Mouse (Mus musculus) cerebellum, adult 2 months (tissue): Measurements from ENCODE around the gene Fau. TPM values are rescaled to one million over a fixed set of nuclear protein-coding genes. Genes with fewer than 3 reads are reported as not detected.

Experiments used
- DNase-seq, 2 experiments: peaks; one replicate each; pipeline ENCODE4 v3.0.0; 2021
- H3K27ac ChIP-seq: fragments of 200-500 bp; 2 replicates; pipeline ENCODE4 v1.5.1; 2012; ENCODE audit warnings: low read length, control low read depth, inconsistent platforms; ENCODE audit not compliant: insufficient read depth
- H3K27me3 ChIP-seq: fragments of 200-500 bp; 2 replicates; pipeline ENCODE4 v1.6.1; 2012; ENCODE audit warnings: inconsistent platforms, mild to moderate bottlenecking, low read length, moderate library complexity; ENCODE audit not compliant: control insufficient read depth, insufficient read depth
- H3K4me1 ChIP-seq: fragments of 200-500 bp; 2 replicates; pipeline ENCODE4 v1.6.1; 2011; ENCODE audit warnings: low read length; ENCODE audit not compliant: control insufficient read depth, insufficient read depth
- H3K4me3 ChIP-seq: fragments of 200-500 bp; replicated peaks from 2 replicates; pipeline ENCODE3; 2011; ENCODE audit warnings: mild to moderate bottlenecking, low read depth, low read length, control low read depth; ENCODE audit not compliant: insufficient read depth
- CTCF ChIP-seq: fragments of 200-500 bp; IDR thresholded peaks from 2 replicates; pipeline ENCODE4 v1.5.1; 2011; ENCODE audit warnings: low read depth, mild to moderate bottlenecking, control low read depth, low read length, moderate library complexity, borderline replicate concordance; ENCODE audit not compliant: insufficient read depth
- POLR2A ChIP-seq: fragments of 200-500 bp; IDR thresholded peaks from 2 replicates; pipeline ENCODE4 v1.6.1; 2011; ENCODE audit warnings: low read length, control low read depth, borderline replicate concordance; ENCODE audit not compliant: insufficient read depth
- WGBS: fragments of 180-500 bp; shearing (Covaris S2); methylation state at CpG from one replicate; pipeline ENCODE4 v1.1.7; 2018; 5-methylcytosine and 5-hydroxymethylcytosine counted together
- polyA plus RNA-seq: library from polyadenylated mRNA; depleted of rRNA; stranded (reverse); fragments of >200 nt; gene quantifications from 2 replicates; pipeline ENCODE4 v1.2.3, GENCODE M21; 2012

Gene Fau
- polyA plus RNA-seq, 1 experiment = 828 TPM

GRCm38 (mm10) chr19:6020276-6020675, 37.4 kb upstream of the Fau start:
- DNase-seq = no peak
- TF ChIP-seq CTCF = no peak
- TF ChIP-seq POLR2A = no peak
- Histone ChIP-seq H3K27ac (no peak overlapping the region), H3K4me3 (no peak overlapping the region), H3K4me1 (no peaks in the 10 kb centered on the region), H3K27me3 (no peaks in the 10 kb centered on the region)
- 54% methylated on average over 3 of the region's 3 CpGs for WGBS

GRCm38 (mm10) chr19:6023059-6023458, 34.6 kb upstream of the Fau start:
- no peaks in the 10 kb centered on the region for H3K4me1 ChIP-seq
- H3K27ac ChIP-seq = no peak overlapping the region
- 67% methylated on average over 8 of the region's 8 CpGs for WGBS
- no peak for DNase-seq
- H3K4me3 ChIP-seq = no peak overlapping the region
- TF ChIP-seq POLR2A (no peak), CTCF (no peak)
- no peaks in the 10 kb centered on the region for H3K27me3 ChIP-seq

GRCm38 (mm10) chr19:6023930-6024329, 33.7 kb upstream of the Fau start:
- Histone ChIP-seq H3K4me1 (no peaks in the 10 kb centered on the region), H3K27ac (no peak overlapping the region), H3K4me3 (no peak overlapping the region), H3K27me3 (no peaks in the 10 kb centered on the region)
- DNase-seq = no peak
- TF ChIP-seq CTCF (no peak), POLR2A (no peak)
- 45% methylated on average over 7 of the region's 7 CpGs for WGBS

DNA sequence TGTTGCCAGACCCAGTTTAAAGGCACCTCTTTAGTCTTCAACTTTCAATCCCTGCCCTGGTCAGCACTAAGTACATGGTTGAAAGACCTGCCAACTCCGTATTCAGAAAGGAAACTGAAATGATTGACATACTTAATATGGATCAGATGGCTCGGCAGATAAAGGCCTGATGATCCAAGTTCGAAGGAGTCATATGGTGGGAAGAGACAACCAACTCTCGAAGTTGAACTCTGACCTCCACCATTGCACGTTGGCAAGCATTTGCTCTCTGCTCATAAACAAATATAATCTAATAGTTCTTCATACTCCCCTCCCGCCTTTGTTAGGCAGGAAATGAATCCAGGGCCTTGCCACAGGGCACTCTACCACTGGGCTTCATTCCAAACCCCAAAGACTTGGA, 28.7 kb upstream of the Fau start:
- TF ChIP-seq CTCF = no peak
- no peak for TF ChIP-seq POLR2A
- Histone ChIP-seq H3K4me1 (no peaks in the 10 kb centered on the region), H3K27me3 (no peaks in the 10 kb centered on the region), H3K4me3 (no peak overlapping the region), H3K27ac (no peak overlapping the region)
- DNase-seq = no peak
- 68% methylated on average over 6 of the region's 6 CpGs for WGBS

DNA sequence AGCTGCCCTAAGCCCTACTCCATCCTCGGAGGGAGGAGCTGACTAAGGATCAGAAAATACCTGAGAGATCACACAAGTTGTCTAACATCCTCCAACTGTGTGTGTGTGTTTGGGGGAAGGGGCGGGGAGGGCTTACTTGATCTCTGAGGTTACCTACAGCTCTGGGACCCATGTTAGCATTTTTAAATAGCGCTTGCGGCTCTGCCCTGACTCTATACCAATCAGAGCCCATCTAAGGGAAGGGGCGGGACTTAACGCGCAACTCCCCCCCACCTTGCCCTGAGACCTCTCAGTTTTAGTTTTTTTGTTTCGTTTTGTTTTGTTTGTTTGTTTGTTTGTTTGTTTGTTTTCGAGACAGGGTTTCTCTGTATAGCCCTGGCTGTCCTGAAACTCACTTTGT, 28.2 kb upstream of the Fau start:
- no peak for DNase-seq
- no peaks in the 10 kb centered on the region for H3K4me1 ChIP-seq
- WGBS = 82% methylated on average over 9 of the region's 9 CpGs
- no peak for TF ChIP-seq POLR2A
- TF ChIP-seq CTCF = no peak
- no peak overlapping the region for H3K27ac ChIP-seq
- no peak overlapping the region for H3K4me3 ChIP-seq
- H3K27me3 ChIP-seq = no peaks in the 10 kb centered on the region

GRCm38 (mm10) chr19:6030520-6031280, 26.9 kb upstream of the Fau start:
- no peak for DNase-seq
- 63% methylated on average over 14 of the region's 14 CpGs for WGBS
- Histone ChIP-seq H3K4me3 (no peak overlapping the region), H3K27ac (no peak overlapping the region), H3K27me3 (no peaks in the 10 kb centered on the region), H3K4me1 (no peaks in the 10 kb centered on the region)
- TF ChIP-seq POLR2A = no peak
- no peak for TF ChIP-seq CTCF

DNA sequence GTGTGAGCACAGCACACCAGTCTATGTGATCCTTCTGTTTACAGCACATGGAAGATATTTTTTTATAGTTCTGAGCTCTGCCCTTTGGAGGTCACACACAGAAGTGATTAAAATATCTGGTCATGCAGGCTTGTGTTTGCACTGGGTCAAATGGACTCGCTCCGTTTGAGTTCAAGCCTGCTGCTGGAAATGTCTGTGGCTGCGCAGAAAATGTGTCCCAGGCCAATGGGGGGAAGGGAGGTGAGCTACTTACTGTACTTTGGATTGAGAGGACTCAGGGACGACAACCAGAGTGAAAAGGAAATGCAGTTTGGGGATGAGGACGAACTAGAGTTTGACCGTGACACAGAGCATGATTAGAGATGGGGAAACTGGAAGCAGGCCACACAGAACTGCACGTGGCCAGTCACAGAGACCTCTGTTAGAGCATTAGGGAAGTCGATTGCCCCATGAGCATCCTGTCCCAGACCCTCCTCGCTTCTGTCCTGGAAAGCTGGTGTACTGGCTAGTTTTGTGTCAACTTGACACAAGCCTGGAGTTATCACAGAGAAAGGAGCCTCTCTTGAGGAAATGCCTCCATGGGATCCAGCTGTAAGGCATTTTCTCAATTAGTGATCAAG, 21.6 kb upstream of the Fau start:
- TF ChIP-seq CTCF (no peak), POLR2A (no peak)
- no peak for DNase-seq
- H3K27me3 ChIP-seq = no peaks in the 10 kb centered on the region
- WGBS = 77% methylated on average over 9 of the region's 9 CpGs
- no peak overlapping the region for H3K27ac ChIP-seq
- no peaks in the 10 kb centered on the region for H3K4me1 ChIP-seq
- H3K4me3 ChIP-seq = no peak overlapping the region

DNA sequence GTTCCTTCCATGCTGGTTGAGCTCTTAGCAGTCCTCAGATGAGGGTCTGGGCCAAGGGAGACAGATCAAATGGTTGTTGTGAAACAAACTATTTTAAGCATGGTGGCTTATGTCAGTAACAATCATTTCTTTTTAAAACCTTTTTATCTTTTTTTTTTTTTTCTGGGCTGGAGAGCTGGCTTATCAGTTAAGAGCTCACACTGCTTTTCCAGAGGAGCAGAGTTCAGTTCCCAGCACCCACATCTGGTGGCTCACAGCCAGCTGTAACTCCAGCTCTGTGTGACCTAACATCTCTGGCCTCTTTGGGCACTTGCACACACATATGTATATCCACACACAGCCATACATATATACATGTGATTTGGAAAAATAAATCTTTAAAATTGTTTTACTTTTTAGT, 19.9 kb upstream of the Fau start:
- H3K27me3 ChIP-seq = no peaks in the 10 kb centered on the region
- no peaks in the 10 kb centered on the region for H3K4me1 ChIP-seq
- no peak overlapping the region for H3K4me3 ChIP-seq
- TF ChIP-seq CTCF = no peak
- TF ChIP-seq POLR2A = no peak
- no peak overlapping the region for H3K27ac ChIP-seq
- DNase-seq = no peak
